Mouse (Mus musculus): ENCODE data around the gene C1galt1. TPM values are rescaled to one million over a fixed set of nuclear protein-coding genes. Genes with fewer than 3 reads are reported as not detected.

The C1galt1 gene
- polyA plus RNA-seq, 1 experiment from 2014 or later: 2.1 TPM

DNA sequence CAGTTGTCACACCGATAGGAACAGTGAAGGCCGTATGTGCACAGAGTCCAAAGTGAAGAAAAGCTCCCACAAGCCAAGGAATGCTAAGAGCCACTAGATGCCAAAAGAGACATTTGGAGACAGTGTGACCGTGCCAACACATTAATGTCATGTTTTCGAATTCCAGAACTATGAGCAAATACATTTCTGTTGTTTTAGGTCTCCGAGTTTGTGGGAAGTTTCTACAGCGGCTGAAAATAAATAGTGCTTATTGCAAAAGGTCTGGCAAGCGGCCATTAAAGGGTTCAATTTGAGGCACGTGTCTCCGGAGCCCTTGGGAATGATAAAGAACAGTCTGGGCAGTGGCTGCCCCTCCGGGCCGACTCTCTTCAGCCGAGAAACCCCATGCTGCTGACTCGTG is 37.9 kb downstream of the C1galt1 start:
- no peak for DNase-seq (ENCODE audit: extremely low spot score, low spot score)
- H3K27ac ChIP-seq: no peak overlapping the region
- H3K9me3 ChIP-seq: no peaks in the 10 kb centered on the region
- WGBS: 92% methylated on average over 13 of the region's 13 CpGs
- no peak overlapping the region for H3K4me3 ChIP-seq
- H3K4me1 ChIP-seq: no peaks in the 10 kb centered on the region
- H3K27me3 ChIP-seq (ENCODE audit: poor library complexity, severe bottlenecking): no peaks in the 10 kb centered on the region
- no peaks in the 10 kb centered on the region for H3K36me3 ChIP-seq (replicated peaks)

DNA sequence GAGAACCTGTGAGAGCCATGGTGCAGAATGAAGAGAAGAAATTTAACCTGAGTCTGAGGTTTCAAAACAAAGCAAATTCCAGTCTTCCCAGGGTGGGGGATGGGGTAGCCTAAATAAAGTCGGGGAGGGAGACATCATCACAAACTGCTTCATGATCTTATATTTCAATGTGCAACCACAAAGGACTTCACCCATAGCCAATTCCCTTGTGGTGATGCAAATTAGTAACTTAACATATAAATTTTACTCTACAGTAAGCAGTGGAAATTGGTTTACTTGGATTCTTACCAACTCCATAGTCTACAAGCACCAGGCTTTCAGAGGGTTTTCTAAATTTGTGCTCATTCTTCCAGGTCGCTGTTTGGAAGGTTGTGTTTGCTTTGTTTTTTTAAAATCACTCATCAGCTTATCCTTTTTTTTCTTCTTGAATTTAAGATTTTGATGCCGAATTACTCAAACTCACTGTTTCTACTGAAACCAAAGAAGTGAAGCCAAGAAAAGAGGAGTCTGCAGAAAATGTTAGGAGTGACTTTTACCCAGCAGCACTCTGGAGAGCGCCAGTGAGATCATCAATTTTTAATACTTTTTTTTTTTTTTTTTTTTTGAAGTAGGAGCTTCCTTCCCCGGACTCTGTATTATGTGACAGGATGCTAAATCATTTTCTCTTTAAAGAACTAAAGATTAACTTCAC is 41.5 kb downstream of the C1galt1 start:
- Histone ChIP-seq H3K4me1 (no peaks in the 10 kb centered on the region), H3K27me3 (ENCODE audit: poor library complexity, severe bottlenecking) (no peaks in the 10 kb centered on the region), H3K9me3 (no peaks in the 10 kb centered on the region), H3K4me3 (no peak overlapping the region), H3K27ac (no peak overlapping the region), H3K36me3 (replicated peaks) (no peaks in the 10 kb centered on the region)
- WGBS: 80% methylated on average over 5 of the region's 5 CpGs
- no peak for DNase-seq (ENCODE audit: extremely low spot score, low spot score)

DNA sequence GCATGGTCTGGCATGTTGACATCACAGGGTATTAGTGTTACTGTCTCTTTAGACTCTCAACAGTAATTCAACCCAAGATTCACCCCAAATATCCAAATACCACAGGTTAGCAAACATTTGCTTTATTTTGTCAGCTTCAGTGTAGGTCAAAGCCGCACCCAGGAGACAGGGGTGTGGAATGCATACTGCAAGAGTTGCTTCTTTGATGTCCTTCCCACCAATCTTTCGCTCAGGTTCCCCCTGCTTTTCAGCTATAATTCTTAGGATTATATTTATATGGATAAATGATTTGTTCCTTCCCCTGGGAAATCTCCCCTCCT is 42.0 kb downstream of the C1galt1 start:
- no peak overlapping the region for H3K4me3 ChIP-seq
- H3K27ac ChIP-seq: no peak overlapping the region
- no peaks in the 10 kb centered on the region for H3K9me3 ChIP-seq
- no peak for DNase-seq (ENCODE audit: extremely low spot score, low spot score)
- 89% methylated on average over 2 of the region's 2 CpGs for WGBS
- H3K4me1 ChIP-seq: no peaks in the 10 kb centered on the region
- H3K27me3 ChIP-seq (ENCODE audit: poor library complexity, severe bottlenecking): no peaks in the 10 kb centered on the region
- H3K36me3 ChIP-seq (replicated peaks): no peaks in the 10 kb centered on the region

DNA sequence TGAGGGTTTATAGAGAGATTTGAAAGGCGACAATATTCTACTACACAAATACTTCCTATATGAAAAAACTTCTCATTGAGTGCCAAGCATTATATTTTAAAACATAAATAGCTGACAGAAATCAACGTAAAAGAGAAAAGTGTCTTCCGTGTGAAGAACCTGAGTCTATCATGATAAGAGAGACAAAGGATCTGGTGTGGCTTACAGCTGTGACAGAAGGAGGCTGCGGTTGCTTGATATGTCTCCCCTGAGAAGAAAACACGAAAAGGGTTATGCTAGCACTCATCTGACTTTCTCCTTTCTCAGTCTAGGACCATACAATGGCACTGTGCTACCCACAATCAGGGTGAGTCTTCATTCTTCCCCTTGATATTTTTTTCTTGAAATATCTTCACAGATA is 51.7 kb downstream of the C1galt1 start:
- no peaks in the 10 kb centered on the region for H3K27me3 ChIP-seq (ENCODE audit: poor library complexity, severe bottlenecking)
- H3K36me3 ChIP-seq (replicated peaks): no peaks in the 10 kb centered on the region
- no peak overlapping the region for H3K4me3 ChIP-seq
- no peak for DNase-seq (ENCODE audit: extremely low spot score, low spot score)
- no peaks in the 10 kb centered on the region for H3K4me1 ChIP-seq
- WGBS: 90% methylated on average over 5 of the region's 5 CpGs
- H3K9me3 ChIP-seq: no peaks in the 10 kb centered on the region
- H3K27ac ChIP-seq: no peak overlapping the region

DNA sequence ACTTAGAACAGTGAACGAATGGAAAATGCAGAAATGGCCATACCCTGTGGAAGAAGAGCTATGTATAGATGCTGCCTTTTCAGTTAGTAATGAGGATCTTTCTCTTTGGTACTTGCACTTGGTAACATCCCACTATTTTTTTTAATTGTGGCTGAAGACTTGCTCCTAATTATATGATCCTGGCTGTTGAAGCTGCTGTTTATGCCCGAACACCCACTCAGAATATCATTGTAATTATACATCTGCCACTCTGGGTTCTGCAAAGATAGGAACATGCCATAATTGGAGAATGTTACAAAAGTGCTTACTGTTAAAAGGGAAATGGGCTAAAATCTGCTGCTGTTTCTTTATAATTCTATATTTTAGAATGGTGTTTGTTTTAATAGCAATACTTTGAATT is 67.4 kb downstream of the C1galt1 start:
- H3K27ac ChIP-seq: no peak overlapping the region
- H3K36me3 ChIP-seq (replicated peaks): no peaks in the 10 kb centered on the region
- no peaks in the 10 kb centered on the region for H3K27me3 ChIP-seq (ENCODE audit: poor library complexity, severe bottlenecking)
- no peak for DNase-seq (ENCODE audit: extremely low spot score, low spot score)
- H3K4me1 ChIP-seq: no peaks in the 10 kb centered on the region
- H3K4me3 ChIP-seq: no peak overlapping the region
- H3K9me3 ChIP-seq: no peaks in the 10 kb centered on the region
- WGBS: 87% methylated on average over 2 of the region's 2 CpGs

Other genes with a start within 250 kb of the C1galt1 start
- 83.5 and 86.1 TPM in 2 replicates for gene Asns, start 151.6 kb upstream of the C1galt1 start, polyA plus RNA-seq (2016; fragmentation: Nextera tagmentation; extraction: Ambion mirVana)

All from forebrain, embryonic 10.5 days (tissue).